Mouse (Mus musculus): Measurements from ENCODE around the gene Sh2b3.

Gene Sh2b3

GRCm38 (mm10) chr5:121823668-121824067 lies 13.8 kb downstream of the Sh2b3 start:
- no peak for DNase-seq (ENCODE audit: low spot score)

- no peak for DNase-seq (ENCODE audit: low spot score)
These were observed 14.5 kb downstream of the Sh2b3 start for GRCm38 (mm10) chr5:121822786-121823505.

GRCm38 (mm10) chr5:121821552-121821951 lies 15.9 kb downstream of the Sh2b3 start:
- DNase-seq (ENCODE audit: low spot score) = no peak

GRCm38 (mm10) chr5:121821116-121821515 lies 16.3 kb downstream of the Sh2b3 start:
- DNase-seq (ENCODE audit: low spot score) = no peak

- no peak for DNase-seq (ENCODE audit: low spot score)
These were observed 16.8 kb downstream of the Sh2b3 start for GRCm38 (mm10) chr5:121820657-121821056.

GRCm38 (mm10) chr5:121820161-121820560 lies 17.3 kb downstream of the Sh2b3 start:
- DNase-seq (ENCODE audit: low spot score) = no peak

- DNase-seq (ENCODE audit: low spot score) = no peak
These were observed 17.9 kb downstream of the Sh2b3 start for GRCm38 (mm10) chr5:121819559-121819958.

GRCm38 (mm10) chr5:121818862-121819261 lies 18.6 kb downstream of the Sh2b3 start:
- no peak for DNase-seq (ENCODE audit: low spot score)

- DNase-seq (ENCODE audit: low spot score) = no peak
These were observed 19.0 kb downstream of the Sh2b3 start for GRCm38 (mm10) chr5:121818401-121818800.

- DNase-seq (ENCODE audit: low spot score) = no peak
These were observed 19.9 kb downstream of the Sh2b3 start for GRCm38 (mm10) chr5:121817551-121817950.

GRCm38 (mm10) chr5:121816611-121817010 lies 20.8 kb downstream of the Sh2b3 start:
- no peak for DNase-seq (ENCODE audit: low spot score)

GRCm38 (mm10) chr5:121815867-121816380 lies 21.5 kb downstream of the Sh2b3 start:
- no peak for DNase-seq (ENCODE audit: low spot score)

- DNase-seq (ENCODE audit: low spot score) = no peak
These were observed 22.4 kb downstream of the Sh2b3 start for GRCm38 (mm10) chr5:121815067-121815466.

GRCm38 (mm10) chr5:121813744-121814143 lies 23.7 kb downstream of the Sh2b3 start:
- DNase-seq (ENCODE audit: low spot score) = no peak

- DNase-seq (ENCODE audit: low spot score) = no peak
These were observed 24.8 kb downstream of the Sh2b3 start for GRCm38 (mm10) chr5:121812526-121813243.

- no peak for DNase-seq (ENCODE audit: low spot score)
These were observed 25.9 kb downstream of the Sh2b3 start for GRCm38 (mm10) chr5:121811485-121811931.

- no peak for DNase-seq (ENCODE audit: low spot score)
These were observed 26.9 kb downstream of the Sh2b3 start for GRCm38 (mm10) chr5:121810331-121811151.

- DNase-seq (ENCODE audit: low spot score) = no peak
These were observed 27.7 kb downstream of the Sh2b3 start for GRCm38 (mm10) chr5:121809667-121810224.

- no peak for DNase-seq (ENCODE audit: low spot score)
These were observed 29.2 kb downstream of the Sh2b3 start for GRCm38 (mm10) chr5:121808202-121808601.

- DNase-seq (ENCODE audit: low spot score) = no peak
These were observed 30.3 kb downstream of the Sh2b3 start for GRCm38 (mm10) chr5:121807186-121807585.

GRCm38 (mm10) chr5:121798447-121798846 lies 39.0 kb downstream of the Sh2b3 start:
- DNase-seq (ENCODE audit: low spot score) = no peak

GRCm38 (mm10) chr5:121795800-121796199 lies 41.6 kb downstream of the Sh2b3 start:
- DNase-seq (ENCODE audit: low spot score) = no peak
